Mouse (Mus musculus) MEL (cell line): ENCODE data around the gene Stat4. TPM values are rescaled to one million over a fixed set of nuclear protein-coding genes. Genes with fewer than 3 reads are reported as not detected.

Source experiments
- DNase-seq: peaks from one replicate; pipeline ENCODE4 v3.0.0; 2011; ENCODE audit warnings: low read depth, low spot score
- H3K27ac ChIP-seq: 2 replicates; pipeline ENCODE4 v1.5.1; 2012; ENCODE audit warnings: low read depth, mild to moderate bottlenecking, control low read depth, low read length, moderate library complexity; ENCODE audit not compliant: control insufficient read depth
- H3K27me3 ChIP-seq, 2 experiments: fragments of 150-350 bp in 1 of 2; sonication (generic) in 1 of 2; 2 replicates each; pipeline ENCODE4 v1.6.1; 2012; ENCODE audit warnings: low read length in 2 of 2, mild to moderate bottlenecking in 2 of 2, improper control_type of control experiment in 1 of 2, moderate library complexity in 1 of 2; ENCODE audit not compliant: insufficient read depth in 2 of 2, control insufficient read depth in 1 of 2
- H3K36me3 ChIP-seq, 2 experiments: 2 replicates each; pipeline ENCODE4 v1.6.1; 2012 to 2014; ENCODE audit warnings: low read length in 2 of 2, improper control_type of control experiment in 1 of 2, inconsistent platforms in 1 of 2, mild to moderate bottlenecking in 1 of 2; ENCODE audit not compliant: insufficient read depth in 2 of 2, control insufficient read depth in 1 of 2
- H3K4me1 ChIP-seq, 2 experiments: fragments of 150-350 bp in 1 of 2; sonication (generic) in 1 of 2; 2 replicates each; pipeline ENCODE4 v1.6.1; 2012; ENCODE audit warnings: low read length in 2 of 2, improper control_type of control experiment in 1 of 2, mild to moderate bottlenecking in 1 of 2; ENCODE audit not compliant: insufficient read depth in 2 of 2, control insufficient read depth in 1 of 2
- H3K4me3 ChIP-seq, 2 experiments: fragments of 150-350 bp in 1 of 2; sonication (generic) in 1 of 2; 2 replicates each; pipeline ENCODE4 v1.5.1; 2012; ENCODE audit warnings: low read depth in 2 of 2, low read length in 2 of 2, mild to moderate bottlenecking in 2 of 2, moderate library complexity in 2 of 2, control low read depth in 1 of 2, improper control_type of control experiment in 1 of 2; ENCODE audit not compliant: control insufficient read depth in 1 of 2, insufficient read depth in 1 of 2
- H3K79me2 ChIP-seq: 2 replicates; pipeline ENCODE4 v1.6.1; 2012; ENCODE audit warnings: mild to moderate bottlenecking, low read length, moderate library complexity; ENCODE audit not compliant: control insufficient read depth, poor library complexity, insufficient read depth
- H3K9ac ChIP-seq: 2 replicates; pipeline ENCODE4 v1.6.1; 2012; ENCODE audit warnings: low read depth, mild to moderate bottlenecking, control low read depth, low read length, moderate library complexity; ENCODE audit not compliant: control insufficient read depth, poor library complexity, severe bottlenecking
- H3K9me3 ChIP-seq: fragments of 150-350 bp; sonication (generic); replicated peaks from 2 replicates; pipeline ENCODE4 v1.6.1; 2012; ENCODE audit warnings: mild to moderate bottlenecking, low read length, improper control_type of control experiment, moderate library complexity; ENCODE audit not compliant: insufficient read depth
- BHLHE40 ChIP-seq: IDR thresholded peaks from 2 replicates; pipeline ENCODE4 v1.6.1; 2012; ENCODE audit warnings: low read depth, mild to moderate bottlenecking, inconsistent platforms, low read length, improper control_type of control experiment, borderline replicate concordance
- CHD2 ChIP-seq: IDR thresholded peaks from 2 replicates; pipeline ENCODE4 v1.6.1; 2011; ENCODE audit warnings: low read length, improper control_type of control experiment
- ELF1 ChIP-seq: IDR thresholded peaks from 2 replicates; pipeline ENCODE4 v1.6.1; 2014; ENCODE audit warnings: low read depth, mild to moderate bottlenecking, inconsistent platforms, low read length, improper control_type of control experiment, moderate library complexity
- EP300 ChIP-seq, 2 experiments: IDR thresholded peaks; 2 replicates each; pipeline ENCODE4 v1.6.1; 2011; ENCODE audit warnings: improper control_type of control experiment in 2 of 2, low read length in 2 of 2, low read depth in 1 of 2, mild to moderate bottlenecking in 1 of 2
- ETS1 ChIP-seq: IDR thresholded peaks from 2 replicates; pipeline ENCODE4 v1.6.1; 2012; ENCODE audit warnings: low read depth, mild to moderate bottlenecking, inconsistent platforms, low read length, improper control_type of control experiment, moderate library complexity
- GABPA ChIP-seq: IDR thresholded peaks from 2 replicates; pipeline ENCODE4 v1.6.1; 2012; ENCODE audit warnings: low read depth, mild to moderate bottlenecking, inconsistent platforms, low read length, improper control_type of control experiment, moderate library complexity
- GATA1 ChIP-seq: IDR thresholded peaks from 2 replicates; pipeline ENCODE4 v1.6.1; 2011; ENCODE audit warnings: low read depth, low read length, improper control_type of control experiment
- HCFC1 ChIP-seq: IDR thresholded peaks from 2 replicates; pipeline ENCODE4 v1.6.1; 2012; ENCODE audit warnings: low read depth, mild to moderate bottlenecking, inconsistent platforms, low read length, improper control_type of control experiment, moderate library complexity
- KAT2A ChIP-seq: conservative IDR thresholded peaks from 2 replicates; pipeline ENCODE4 v1.6.1; 2012; ENCODE audit warnings: low read depth, low read length, improper control_type of control experiment, inconsistent platforms
- MAFK ChIP-seq: IDR thresholded peaks from 2 replicates; pipeline ENCODE4 v1.6.1; 2011; ENCODE audit warnings: low read depth, mild to moderate bottlenecking, low read length, improper control_type of control experiment, borderline replicate concordance
- MYB ChIP-seq: IDR thresholded peaks from 2 replicates; pipeline ENCODE4 v1.6.1; 2011; ENCODE audit warnings: mild to moderate bottlenecking, low read depth, low read length, improper control_type of control experiment
- MYC ChIP-seq: IDR thresholded peaks from 2 replicates; pipeline ENCODE4 v1.6.1; 2011; ENCODE audit warnings: low read depth, mild to moderate bottlenecking, low read length, improper control_type of control experiment, moderate library complexity
- POLR2A ChIP-seq, 2 experiments: IDR thresholded peaks; 2 replicates each; pipeline ENCODE4 v1.6.1; 2011 to 2012; ENCODE audit warnings: low read length in 2 of 2, mild to moderate bottlenecking in 2 of 2, control low read depth in 1 of 2, improper control_type of control experiment in 1 of 2, low read depth in 1 of 2, moderate library complexity in 1 of 2; ENCODE audit not compliant: control insufficient read depth in 1 of 2, insufficient read depth in 1 of 2, poor library complexity in 1 of 2
- RCOR1 ChIP-seq: IDR thresholded peaks from 2 replicates; pipeline ENCODE4 v1.6.1; 2012; ENCODE audit warnings: low read depth, mild to moderate bottlenecking, inconsistent platforms, low read length, improper control_type of control experiment
- SIN3A ChIP-seq: IDR thresholded peaks from 2 replicates; pipeline ENCODE4 v1.6.1; 2012; ENCODE audit warnings: low read length, improper control_type of control experiment, inconsistent platforms
- SMC3 ChIP-seq: IDR thresholded peaks from 2 replicates; pipeline ENCODE4 v1.6.1; 2011; ENCODE audit warnings: low read depth, low read length, improper control_type of control experiment
- TAL1 ChIP-seq: IDR thresholded peaks from 2 replicates; pipeline ENCODE4 v1.6.1; 2012; ENCODE audit warnings: mild to moderate bottlenecking, inconsistent platforms, low read length, moderate library complexity, mixed read lengths
- TBP ChIP-seq: IDR thresholded peaks from 2 replicates; pipeline ENCODE4 v1.8.0; 2011; ENCODE audit warnings: low read depth, low read length, improper control_type of control experiment
- UBTF ChIP-seq: IDR thresholded peaks from 2 replicates; pipeline ENCODE4 v1.6.1; 2012; ENCODE audit warnings: low read depth, mild to moderate bottlenecking, inconsistent platforms, low read length, improper control_type of control experiment, moderate library complexity, borderline replicate concordance; ENCODE audit not compliant: insufficient read depth
- USF1 ChIP-seq: IDR thresholded peaks from 2 replicates; pipeline ENCODE4 v1.6.1; 2014; ENCODE audit warnings: low read depth, mild to moderate bottlenecking, inconsistent platforms, low read length, improper control_type of control experiment, moderate library complexity
- ZC3H11A ChIP-seq: IDR thresholded peaks from 2 replicates; pipeline ENCODE4 v1.6.1; 2012; ENCODE audit warnings: low read depth, mild to moderate bottlenecking, inconsistent platforms, low read length, improper control_type of control experiment
- ZKSCAN1 ChIP-seq: IDR thresholded peaks from 2 replicates; pipeline ENCODE4 v1.6.1; 2012; ENCODE audit warnings: low read depth, mild to moderate bottlenecking, inconsistent platforms, low read length, improper control_type of control experiment, moderate library complexity
- ZMIZ1 ChIP-seq: IDR thresholded peaks from 2 replicates; pipeline ENCODE4 v1.6.1; 2012; ENCODE audit warnings: low read depth, mild to moderate bottlenecking, inconsistent platforms, low read length, improper control_type of control experiment, moderate library complexity
- ZNF384 ChIP-seq: IDR thresholded peaks from 2 replicates; pipeline ENCODE4 v1.6.1; 2012; ENCODE audit warnings: low read depth, mild to moderate bottlenecking, inconsistent platforms, low read length, improper control_type of control experiment
- polyA plus RNA-seq, 2 experiments: library from polyadenylated mRNA; stranded (reverse) in 1 of 2; unstranded in 1 of 2; fragments of >175 nt in 1 of 2; fragments of >200 nt in 1 of 2; gene quantifications; 2 replicates each; pipeline versions ENCODE4 v1.2.1 to v1.2.4; 2012; ENCODE audit warnings: low replicate concordance in 2 of 2, low read depth in 1 of 2; ENCODE audit not compliant: insufficient read length in 2 of 2, insufficient read depth in 1 of 2, missing spikeins in 1 of 2
- total RNA-seq: library from RNA; depleted of rRNA; stranded (reverse); fragments of 300-350 nt; gene quantifications from 2 replicates; pipeline ENCODE4 v1.2.3, GENCODE M21; 2012

The Stat4 gene
- total and polyA plus RNA-seq, 3 experiments: not detected

GRCm38 (mm10) chr1:52142117-52142516 lies 155.2 kb downstream of the Stat4 start:
- TF ChIP-seq MYB (no peak), TAL1 (no peak), UBTF (no peak), ZKSCAN1 (no peak), ZMIZ1 (no peak), CHD2 (no peak), ZNF384 (no peak), USF1 (no peak), KAT2A (no peak)
- H3K9me3 ChIP-seq: no peaks in the 10 kb centered on the region
- DNase-seq: no peak
- no peak overlapping the region for H3K4me3 ChIP-seq
- no peaks in the 10 kb centered on the region for H3K79me2 ChIP-seq
- H3K4me1 ChIP-seq: no peaks in the 10 kb centered on the region
- H3K27ac ChIP-seq: no peak overlapping the region
- H3K9ac ChIP-seq: no peak overlapping the region
- H3K27me3 ChIP-seq: no peaks in the 10 kb centered on the region
- H3K36me3 ChIP-seq: no peaks in the 10 kb centered on the region; a peak in 1 of 4 replicates

- no peaks in the 10 kb centered on the region for H3K4me1 ChIP-seq
- H3K27ac ChIP-seq: no peak overlapping the region
These were observed 156.2 kb downstream of the Stat4 start for GRCm38 (mm10) chr1:52143191-52143590.

More at GRCm38 (mm10) chr1:52143191-52143590, 156.2 kb downstream of the Stat4 start:
- TF ChIP-seq EP300 (IDR thresholded peaks at IDR 0.05; ENCODE audit: low read depth in 1 of 2, low read length in 2 of 2): no peak
- TF ChIP-seq SMC3: no peak
- no peak for TF ChIP-seq MAFK
- no peak for TF ChIP-seq ETS1
- no peak for TF ChIP-seq HCFC1
- TF ChIP-seq ZC3H11A: no peak
- TF ChIP-seq TBP: no peak
- TF ChIP-seq TAL1: no peak
- no peak for TF ChIP-seq MYC
- TF ChIP-seq ZMIZ1: no peak
- TF ChIP-seq CHD2: no peak
- TF ChIP-seq ELF1: no peak
- TF ChIP-seq RCOR1: no peak
- no peak for TF ChIP-seq BHLHE40
- TF ChIP-seq SIN3A: no peak
- TF ChIP-seq ZNF384: no peak
- no peak for TF ChIP-seq GABPA
- TF ChIP-seq GATA1: no peak
- no peak for TF ChIP-seq POLR2A (IDR thresholded peaks at IDR 0.05; ENCODE audit: control insufficient read depth in 1 of 2, insufficient read depth in 1 of 2, low read depth in 1 of 2, low read length in 2 of 2, poor library complexity in 1 of 2)
- Histone ChIP-seq H3K9me3 (no peaks in the 10 kb centered on the region), H3K79me2 (no peaks in the 10 kb centered on the region), H3K27me3 (no peaks in the 10 kb centered on the region), H3K36me3 (no peaks in the 10 kb centered on the region; a peak in 1 of 4 replicates), H3K4me3 (no peak overlapping the region), H3K9ac (no peak overlapping the region)
- no peak for DNase-seq
